Mouse (Mus musculus): Measurements from ENCODE around the gene Adam11.
"Not testable (repeated sequence)": the region's sequence is repeated elsewhere in the genome, so short reads cannot be mapped to it uniquely, and the experiment has no call there.

The Adam11 gene

DNA sequence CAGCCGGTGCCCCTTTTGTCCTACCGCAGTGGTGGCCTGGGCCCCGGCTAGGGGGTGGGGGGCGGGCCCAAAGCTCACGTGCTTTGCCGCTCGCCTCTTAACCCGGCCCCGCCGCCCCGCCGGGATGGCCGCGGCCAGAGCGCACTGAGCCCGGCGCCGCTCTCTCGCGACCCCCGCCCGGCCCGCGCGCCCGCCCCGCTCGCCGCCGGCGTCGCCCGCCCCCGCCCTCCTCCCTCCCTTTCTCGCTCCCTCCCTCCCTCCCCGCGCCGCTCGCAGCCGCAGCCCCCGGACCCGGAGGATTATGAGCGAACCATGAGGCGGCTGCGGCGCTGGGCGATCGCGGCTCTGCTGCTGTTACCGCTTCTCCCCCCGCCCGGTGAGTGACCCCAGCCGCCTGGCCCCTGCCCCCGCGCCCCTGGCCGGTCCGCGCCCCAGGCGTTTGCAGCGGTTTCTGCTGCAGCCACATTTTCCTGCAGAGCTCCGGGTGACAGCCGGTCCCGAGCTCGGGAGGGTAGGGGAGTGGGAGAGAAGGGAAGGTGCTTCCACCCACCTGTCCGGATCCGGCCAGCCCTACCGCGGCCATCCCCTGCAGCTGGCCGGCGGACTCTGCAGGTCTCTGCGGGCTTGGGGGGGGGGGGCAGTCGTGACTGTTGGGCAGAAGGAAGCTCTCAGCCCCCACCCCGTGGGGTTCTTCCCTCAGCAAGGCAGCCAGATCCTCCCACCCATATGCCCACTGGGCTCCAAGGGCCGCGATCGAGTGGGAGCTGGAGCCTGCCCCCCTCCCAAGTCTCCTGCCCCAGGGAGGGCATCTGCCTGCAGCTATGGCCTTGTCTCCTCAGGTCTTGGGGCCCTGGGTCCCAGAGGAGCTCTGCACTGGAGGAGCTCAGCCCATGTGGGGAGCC is at the start of gene Adam11:
Adam11 (plus strand) TSS at position 131 of the 902 bp plus-strand sequence.
- DNase-seq (ENCODE audit: low read depth) = no peak

DNA sequence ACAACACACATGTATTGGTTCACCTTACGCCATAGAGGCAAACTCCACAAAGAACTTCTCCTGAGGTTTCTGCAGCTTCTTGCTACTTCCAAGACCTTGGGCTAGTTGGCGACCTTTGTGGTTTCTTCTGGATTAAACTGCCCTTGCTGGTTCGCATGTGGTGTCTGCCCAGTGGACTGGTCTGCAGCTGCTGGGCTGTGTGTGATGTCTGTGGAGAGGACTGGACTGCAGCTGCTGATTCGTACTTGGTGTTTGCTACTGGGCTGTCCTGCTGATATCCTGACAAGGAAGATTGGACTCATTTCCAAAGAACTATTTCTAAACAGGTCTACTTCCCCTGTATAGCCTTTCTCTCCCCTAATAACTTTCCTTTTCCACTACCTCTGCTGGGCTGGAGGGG is 48.8 kb upstream of the Adam11 start:
- peak; percentile 6 for DNase-seq (ENCODE audit: low read depth)

DNA sequence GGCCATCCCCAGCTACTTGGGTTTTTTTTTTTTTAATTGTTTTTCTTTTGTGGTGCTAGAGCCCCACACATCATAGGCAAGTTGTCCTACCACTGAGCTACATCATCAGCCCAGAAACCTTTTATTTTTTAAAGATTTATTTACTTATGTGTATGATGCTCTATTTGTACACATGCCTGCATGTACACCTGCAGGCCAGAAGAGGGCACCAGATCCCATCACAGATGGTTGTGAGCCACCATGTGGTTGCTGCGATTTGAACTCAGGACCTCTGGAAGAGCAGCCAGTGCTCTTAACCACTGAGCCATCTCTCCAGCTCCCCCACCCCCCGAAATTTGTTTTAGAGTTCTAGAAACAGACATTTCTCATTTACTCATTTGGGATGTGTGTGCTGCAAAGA is 46.7 kb upstream of the Adam11 start:
- not testable (repeated sequence) for DNase-seq (ENCODE audit: low read depth)

DNA sequence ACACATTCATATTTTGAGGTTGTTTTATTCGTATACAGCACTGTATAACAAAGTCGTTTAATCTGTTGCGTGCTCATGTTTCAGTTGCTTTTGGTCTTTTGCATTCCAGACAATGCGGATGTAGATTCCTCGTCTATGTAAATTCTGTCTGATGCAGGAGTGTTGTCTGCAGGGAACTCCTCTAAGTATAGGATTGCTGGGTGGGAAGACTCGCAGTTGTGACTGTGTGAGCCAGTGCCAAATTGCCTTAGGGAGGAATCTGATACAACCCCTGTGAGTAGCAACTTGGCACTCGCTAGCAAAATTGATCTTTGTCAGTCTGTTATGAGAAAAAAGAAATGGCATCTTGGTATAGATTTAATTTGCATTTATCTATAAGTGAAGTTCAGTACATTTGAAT is 45.1 kb upstream of the Adam11 start:
- DNase-seq (ENCODE audit: low read depth) = peak; percentile 45

DNA sequence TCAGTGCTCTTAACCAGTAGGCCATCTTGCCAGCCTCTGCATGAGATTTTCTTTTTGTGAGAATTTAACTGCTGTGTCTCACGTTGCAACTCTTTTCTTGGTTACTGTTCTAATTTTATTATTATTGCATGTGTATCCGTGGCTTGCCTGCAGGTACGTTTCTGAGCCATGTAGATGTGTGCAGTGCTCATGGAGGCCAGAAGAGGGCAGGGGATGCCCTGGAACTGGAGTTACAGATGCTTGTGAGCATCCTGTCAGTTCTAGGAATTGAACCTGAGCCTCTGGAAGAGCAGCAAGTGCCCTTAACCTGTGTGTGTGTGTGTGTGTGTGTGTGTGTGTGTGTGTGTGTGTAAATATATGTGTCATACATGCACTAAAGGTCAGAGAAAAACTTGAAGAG is 35.7 kb upstream of the Adam11 start:
- peak; percentile 54 for DNase-seq (ENCODE audit: low read depth)

DNA sequence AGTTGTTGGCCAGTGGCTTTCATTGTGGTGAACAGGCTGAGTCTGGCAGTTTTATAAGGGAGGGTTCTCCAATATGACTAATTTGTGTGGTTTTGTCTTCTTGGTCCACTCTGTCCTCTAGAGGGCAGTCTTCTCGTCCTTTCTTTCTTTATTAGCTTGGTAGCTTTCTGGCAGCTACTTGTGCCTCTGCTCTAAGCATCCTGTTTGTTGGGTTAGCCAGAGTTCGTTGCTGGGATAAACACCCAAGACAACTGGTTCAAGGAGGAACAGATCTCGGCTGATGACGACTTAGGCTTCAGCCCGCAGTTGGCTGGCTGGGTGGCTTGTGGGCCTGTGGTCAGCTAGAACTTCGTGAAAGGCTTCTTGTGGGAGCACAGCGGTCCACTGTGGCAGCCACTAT is 32.6 kb upstream of the Adam11 start:
- peak; percentile 89 for DNase-seq (ENCODE audit: low read depth)

DNA sequence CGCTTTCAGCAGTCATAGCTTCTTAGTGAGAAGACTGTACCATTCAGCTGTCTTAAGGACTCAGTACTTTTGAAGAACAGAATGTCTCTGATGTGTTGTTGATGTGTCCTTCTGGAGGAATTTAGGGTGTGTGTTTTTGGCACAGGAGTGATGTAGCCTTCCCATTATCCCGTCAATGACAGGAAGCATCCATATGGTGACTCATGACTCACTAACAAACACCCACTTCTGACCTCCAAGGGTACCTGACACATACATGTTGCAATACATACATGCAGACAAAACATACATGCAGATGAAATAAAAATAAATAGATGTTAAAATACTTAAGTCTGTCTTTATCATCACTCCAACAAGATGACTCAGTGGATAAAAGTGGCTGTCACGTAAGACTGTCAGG is 31.4 kb upstream of the Adam11 start:
- peak; percentile 29 for DNase-seq (ENCODE audit: low read depth)

DNA sequence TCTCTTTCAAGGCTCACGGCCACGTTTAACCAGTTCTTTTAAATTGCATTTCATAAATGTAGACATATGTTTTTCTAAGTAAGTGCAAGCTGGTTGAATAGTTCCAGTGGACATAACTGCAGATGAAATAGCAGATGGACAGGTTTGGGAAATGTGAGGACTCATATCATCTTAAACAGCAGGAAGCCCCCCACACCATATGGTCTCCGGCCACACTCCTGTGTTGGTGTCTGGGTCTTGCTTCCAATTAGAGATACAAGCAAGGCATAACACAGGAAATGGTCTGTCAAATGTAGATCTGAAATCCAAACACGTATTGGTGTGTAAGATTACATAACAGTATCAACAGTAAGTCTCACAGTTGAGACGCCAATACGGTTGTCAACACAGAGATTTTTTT is 29.9 kb upstream of the Adam11 start:
- DNase-seq (ENCODE audit: low read depth) = no peak

DNA sequence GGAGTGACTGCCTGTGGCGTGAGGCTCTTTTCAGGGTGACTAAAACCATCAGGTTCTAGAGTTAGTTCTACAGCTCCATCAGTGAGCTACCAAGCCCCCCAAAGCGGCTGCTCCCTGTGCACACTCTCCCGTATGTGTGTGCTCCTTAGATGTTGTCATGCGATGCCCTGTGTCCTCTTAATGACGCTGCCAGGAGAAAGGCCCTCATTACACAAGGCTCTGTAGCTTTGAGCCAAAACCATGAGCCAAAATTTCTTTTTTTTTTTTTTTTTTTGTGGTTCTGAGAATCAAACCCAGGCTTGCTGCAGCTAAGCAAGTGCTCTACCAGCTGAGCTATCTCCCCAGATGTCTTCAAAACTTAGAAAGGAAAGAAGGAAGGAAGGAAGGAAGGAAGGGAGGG is 28.1 kb upstream of the Adam11 start:
- no peak for DNase-seq (ENCODE audit: low read depth)

DNA sequence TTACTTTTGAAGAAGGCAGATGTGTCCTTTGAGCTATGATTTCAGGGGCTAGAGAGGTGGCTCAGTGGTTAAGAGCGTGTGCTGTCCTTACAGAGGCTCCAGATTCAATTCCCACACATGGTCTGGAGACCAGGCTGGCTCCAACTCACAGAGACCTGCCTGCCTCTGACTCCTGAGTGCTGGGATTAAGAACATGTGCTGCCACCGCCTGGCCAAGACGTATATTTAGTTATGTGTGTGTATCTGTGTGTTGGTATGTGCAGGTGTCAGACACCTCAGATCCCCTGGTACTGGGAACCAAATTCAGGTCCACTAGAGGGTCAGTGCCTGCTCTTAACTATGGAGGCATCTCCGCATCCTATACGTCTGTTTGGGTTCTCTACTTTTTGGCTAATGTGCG is 26.3 kb upstream of the Adam11 start:
- DNase-seq (ENCODE audit: low read depth) = no peak

DNA sequence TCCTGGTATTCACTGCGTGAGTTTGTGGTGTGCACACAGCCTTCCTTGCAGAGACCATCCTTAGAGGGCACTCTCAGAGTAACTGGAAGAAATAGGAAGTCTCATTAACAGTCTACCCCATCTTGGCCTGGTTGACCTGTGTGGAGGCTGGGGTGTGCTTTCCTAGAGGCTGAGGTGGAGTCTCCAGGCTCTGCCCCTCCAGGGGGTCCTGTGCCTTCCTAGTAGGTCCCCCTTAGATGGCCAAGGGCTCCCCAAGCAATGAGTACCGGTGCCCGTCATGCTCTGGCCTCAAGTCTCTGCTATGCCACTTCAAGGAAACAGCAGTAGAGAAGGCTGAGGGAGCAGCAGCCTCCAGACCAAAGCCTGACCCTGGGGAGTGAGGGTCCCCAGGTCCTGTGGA is 23.2 kb upstream of the Adam11 start:
- DNase-seq (ENCODE audit: low read depth) = no peak

DNA sequence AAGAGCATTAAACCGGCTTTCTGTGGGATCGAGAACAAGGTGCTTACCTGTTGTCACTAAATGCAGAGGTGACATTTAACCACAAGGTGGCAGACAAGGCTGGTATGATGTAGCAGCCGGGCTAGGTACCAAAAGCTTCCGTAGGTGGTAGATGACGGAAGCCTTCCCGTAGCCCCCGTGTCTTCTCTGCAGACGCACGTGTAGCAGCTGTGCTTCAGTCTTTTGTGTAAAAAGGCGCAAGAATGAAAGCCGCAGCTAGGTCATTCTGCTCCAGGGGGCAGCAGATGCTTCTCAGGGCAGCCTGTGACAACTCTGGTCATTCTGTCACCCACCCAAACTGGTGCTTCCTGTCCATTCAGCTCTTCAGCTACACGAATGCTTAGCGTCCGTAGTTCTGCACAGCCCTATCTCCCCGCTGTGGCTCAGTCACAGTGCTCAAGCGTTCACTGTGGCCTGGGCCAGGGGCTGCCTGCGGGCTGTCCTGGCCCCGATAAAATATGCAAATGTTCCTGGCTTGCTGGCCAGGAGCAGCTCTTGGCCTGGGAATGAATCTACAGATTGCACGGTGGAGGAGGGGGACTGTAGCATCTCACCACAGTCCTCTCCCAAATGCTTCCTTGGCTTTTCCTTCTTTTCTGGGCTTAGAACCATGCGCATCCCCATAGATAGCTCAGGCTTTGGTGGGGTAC is 21.8 kb upstream of the Adam11 start:
- DNase-seq (ENCODE audit: low read depth) = peak; percentile 61

DNA sequence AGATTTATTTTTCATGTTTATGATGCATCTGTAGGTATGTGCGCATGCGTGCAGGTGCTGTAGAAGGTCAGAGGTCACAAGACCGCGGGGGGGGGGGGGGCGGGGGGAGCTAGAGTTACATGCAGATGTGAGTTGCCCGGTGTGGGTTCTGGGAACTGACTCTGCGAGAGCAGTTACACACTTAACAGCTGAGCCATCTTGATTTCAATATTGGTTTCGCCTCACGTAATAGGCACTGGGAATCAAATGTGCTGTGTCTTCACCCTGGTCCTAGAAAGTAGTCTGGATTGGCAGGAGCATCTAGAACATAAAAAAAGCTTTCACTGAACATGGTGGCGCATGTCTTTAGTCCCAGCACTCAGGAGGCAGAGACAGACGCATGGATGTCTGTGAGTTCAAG is 20.6 kb upstream of the Adam11 start:
- DNase-seq (ENCODE audit: low read depth) = no peak

DNA sequence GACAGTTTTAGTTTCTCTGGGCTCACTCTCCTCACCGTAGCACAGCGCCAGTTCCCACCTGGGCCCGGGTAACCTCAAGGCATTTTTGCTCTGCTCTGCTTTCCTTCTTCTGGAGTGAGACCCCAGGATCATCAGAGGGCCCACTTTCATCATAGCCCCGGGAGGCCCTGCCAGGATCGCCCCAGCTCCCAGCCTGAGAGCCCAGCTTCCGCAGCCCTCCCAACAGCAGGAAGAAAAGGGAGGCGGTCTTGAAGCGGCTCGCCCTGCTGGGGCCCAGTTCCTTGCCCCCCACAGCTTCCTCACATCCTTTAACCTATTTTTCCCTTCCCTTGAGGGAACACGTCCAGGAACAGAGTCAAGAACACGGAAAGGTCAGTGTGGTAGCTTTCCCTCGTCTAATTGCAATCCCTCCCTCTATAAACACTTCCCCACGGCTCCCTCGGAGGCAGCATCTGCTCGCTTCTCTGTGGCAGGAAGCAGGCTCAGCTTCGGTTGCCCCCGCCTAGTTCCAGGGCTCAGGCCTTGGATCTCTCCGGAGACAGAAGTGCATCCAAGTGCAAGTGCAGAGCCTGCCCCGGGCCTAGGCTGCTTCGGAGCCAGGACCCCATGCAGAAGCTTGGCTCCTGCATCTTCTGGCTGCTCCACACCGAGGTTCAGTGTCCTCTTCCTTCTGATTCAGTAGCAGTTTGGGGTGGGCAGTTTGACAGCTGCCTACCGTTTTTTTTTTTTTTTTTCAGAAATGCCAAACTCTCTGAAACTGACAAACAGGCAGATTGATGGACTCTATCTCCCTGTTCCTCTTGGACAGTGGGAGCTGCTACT is 19.9 kb upstream of the Adam11 start:
- no peak for DNase-seq (ENCODE audit: low read depth)

DNA sequence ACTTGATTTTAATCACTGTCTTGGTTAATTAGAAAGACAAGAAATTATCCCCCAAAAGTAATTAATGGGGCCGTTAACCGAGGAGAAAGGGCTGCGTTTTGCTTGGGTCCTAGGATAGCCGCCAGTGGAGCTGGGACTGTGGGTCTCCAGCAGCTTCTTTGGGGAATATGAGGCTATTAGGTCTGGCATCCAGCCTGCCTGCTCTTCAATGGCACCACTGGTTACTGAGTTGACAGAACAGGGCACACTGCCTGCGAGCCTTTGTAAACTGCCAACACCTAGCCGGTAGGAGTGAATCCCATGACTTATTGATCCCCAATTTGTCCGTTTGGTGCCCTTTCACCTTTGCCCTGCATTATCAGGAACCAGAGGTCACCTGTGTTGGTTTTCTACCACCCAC is 19.2 kb upstream of the Adam11 start:
- DNase-seq (ENCODE audit: low read depth) = no peak

DNA sequence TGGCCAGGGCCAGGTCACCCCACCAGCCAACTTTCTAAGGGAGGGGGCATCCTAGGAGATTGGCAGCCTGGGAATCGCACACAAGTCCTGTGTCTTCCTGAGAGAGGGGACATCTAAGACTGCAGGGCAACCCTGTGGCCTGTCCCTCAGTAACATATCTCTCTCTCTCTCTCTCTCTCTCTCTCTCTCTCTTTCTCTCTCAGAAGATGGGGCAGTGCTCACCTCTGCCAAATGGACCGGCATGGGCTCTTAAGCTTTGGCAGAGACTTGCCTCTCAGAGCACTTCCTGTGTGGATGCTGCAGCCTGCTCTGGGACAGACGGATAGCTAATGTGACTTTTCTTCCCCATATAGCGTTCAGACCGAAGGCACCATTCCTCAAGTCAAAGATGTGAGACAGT is 18.4 kb upstream of the Adam11 start:
- no peak for DNase-seq (ENCODE audit: low read depth)

DNA sequence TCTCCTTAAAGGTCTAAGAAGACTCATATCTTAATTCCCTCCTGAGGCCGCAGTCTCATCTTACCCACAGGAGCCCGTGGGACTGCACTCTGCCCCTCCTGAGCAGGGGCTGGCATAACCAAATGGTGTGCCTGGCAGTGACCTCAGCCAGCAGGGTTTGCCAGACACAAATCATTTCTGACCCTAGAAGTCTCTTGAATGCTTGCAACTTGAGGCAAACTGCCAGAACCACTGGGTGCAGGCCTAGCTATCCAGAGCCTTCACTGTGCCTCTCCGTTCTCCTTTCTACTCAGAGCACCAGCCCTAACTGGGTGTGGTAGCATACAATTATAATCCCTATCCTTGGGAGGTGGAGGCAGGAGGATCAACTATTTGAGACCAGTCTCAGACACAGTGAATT is 16.5 kb upstream of the Adam11 start:
- peak; percentile 11 for DNase-seq (ENCODE audit: low read depth)

DNA sequence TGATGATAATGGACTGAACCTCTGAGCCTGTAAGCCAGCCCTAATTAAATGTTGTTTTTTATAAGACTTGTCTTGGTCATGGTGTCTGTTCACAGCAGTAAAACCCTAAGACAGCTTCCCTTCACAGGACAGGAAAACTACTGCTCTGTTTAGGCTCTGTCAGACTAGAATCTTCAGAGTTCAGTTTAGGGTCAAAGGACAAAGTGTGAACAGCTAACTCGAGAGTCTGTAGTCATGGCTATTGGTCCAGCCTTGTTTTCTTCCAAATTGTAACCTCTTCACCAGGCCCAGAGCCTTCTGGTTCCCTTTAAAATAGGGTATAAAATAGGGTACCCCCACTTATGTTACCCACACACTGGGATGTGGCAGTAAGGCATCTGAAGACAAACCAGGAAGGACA is 13.4 kb upstream of the Adam11 start:
- no peak for DNase-seq (ENCODE audit: low read depth)

DNA sequence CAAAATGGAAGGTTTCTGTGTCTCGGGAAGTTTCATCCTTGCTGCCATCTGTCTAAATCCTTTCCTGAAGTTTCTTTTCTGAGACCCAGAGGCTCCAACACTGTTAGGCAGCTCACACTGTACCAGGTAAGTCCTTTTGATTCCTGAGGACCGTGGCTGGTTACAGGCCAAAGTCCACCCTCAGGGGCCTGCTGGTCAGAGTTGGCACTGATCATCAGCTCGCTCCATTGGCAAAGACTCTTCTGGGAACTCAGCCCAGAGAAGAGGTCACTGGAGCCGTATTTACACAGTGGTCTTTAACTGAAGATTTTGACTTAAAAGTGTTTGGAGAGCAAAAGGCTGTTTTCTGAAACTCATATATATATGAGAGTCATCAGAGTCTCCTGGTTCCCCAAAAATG is 12.9 kb upstream of the Adam11 start:
- peak; percentile 50 for DNase-seq (ENCODE audit: low read depth)

DNA sequence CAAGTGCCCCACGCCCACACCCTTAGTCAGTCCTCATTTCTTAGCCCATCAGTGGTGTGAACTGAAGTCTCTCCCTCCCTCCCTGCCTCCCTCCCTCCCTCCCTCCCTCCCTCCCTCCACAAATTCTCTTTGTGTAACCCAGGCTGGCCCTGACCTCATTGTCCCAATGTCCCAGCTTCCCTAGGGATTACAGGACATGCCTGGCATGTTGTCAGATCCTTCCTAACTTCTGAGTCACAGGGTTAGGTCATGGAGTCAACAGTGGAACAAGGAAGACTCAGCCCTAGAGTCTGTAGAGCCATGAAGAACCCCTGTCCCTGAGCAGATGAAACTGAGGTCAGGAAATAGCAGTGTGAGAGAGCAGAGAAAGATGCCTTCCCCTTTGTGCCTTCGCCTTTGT is 11.5 kb upstream of the Adam11 start:
- DNase-seq (ENCODE audit: low read depth) = no peak

DNA sequence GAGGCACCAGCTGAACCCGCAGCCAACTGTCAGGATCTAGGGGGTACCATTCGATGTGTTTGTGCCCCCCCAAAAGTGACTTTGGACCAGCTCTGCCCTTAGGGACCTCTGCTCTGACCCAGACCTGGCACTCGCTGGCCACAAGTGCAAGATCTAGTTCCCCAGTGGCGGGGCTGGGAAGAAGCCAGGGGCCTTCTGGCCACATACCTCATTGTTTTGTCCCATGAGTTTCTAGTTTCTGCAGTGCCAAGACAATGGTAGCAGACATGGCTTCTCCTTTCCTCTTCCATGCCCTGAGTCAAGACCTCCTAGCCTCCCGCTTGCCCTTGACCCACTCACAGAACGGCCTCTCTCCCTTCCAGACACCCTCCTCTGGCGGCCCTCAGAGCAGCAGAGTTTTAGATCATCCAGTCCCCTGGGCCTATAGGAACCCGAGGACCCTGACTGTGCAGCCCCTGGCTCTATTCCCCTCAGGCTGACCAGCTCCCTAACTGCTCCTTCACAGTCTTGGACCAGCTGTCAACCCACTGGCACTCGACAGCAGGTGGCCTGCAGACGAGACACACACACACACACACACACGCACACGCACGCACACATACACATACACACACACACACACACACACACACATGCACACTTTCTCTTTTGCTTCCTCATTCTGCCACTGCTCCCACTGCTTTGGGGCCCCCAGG is 8.2 kb upstream of the Adam11 start:
- no peak for DNase-seq (ENCODE audit: low read depth)

Data from NIH3T3 (cell line).